Mouse (Mus musculus) myocyte (in vitro differentiated cells): ENCODE results near the gene Duoxa2. TPM values are rescaled to one million over a fixed set of nuclear protein-coding genes. Genes with fewer than 3 reads are reported as not detected.

Experiments
- H3K27me3 ChIP-seq: one replicate; pipeline ENCODE4 v1.6.1; 2011; ENCODE audit not compliant: control insufficient read depth, insufficient read depth, insufficient read length
- H3K36me3 ChIP-seq: one replicate; pipeline ENCODE4 v1.6.1; 2011; ENCODE audit not compliant: control insufficient read depth, insufficient read depth
- H3K4me2 ChIP-seq: one replicate; pipeline ENCODE4 v1.6.1; 2011; ENCODE audit warnings: low read depth, control low read depth
- H3K4me3 ChIP-seq: one replicate; pipeline ENCODE4 v1.5.1; 2011; ENCODE audit warnings: mild to moderate bottlenecking, control low read depth, moderate library complexity
- H3K79me2 ChIP-seq: one replicate; pipeline ENCODE4 v1.6.1; 2011; ENCODE audit not compliant: control insufficient read depth, insufficient read depth
- H3ac ChIP-seq: one replicate; pipeline ENCODE4 v1.6.1; 2011; ENCODE audit not compliant: control insufficient read depth, insufficient read length
- CEBPB ChIP-seq: IDR thresholded peaks from 2 replicates; pipeline ENCODE4 v1.6.1; 2011; ENCODE audit warnings: mild to moderate bottlenecking, moderate library complexity; ENCODE audit not compliant: poor library complexity, insufficient read depth, severe bottlenecking
- E2F4 ChIP-seq: IDR thresholded peaks from one replicate; pipeline ENCODE4 v1.6.1; 2011; ENCODE audit warnings: mild to moderate bottlenecking, control low read depth, moderate library complexity; ENCODE audit not compliant: insufficient read depth
- MAX ChIP-seq: IDR thresholded peaks from one replicate; pipeline ENCODE4 v1.6.1; 2011; ENCODE audit warnings: low read depth, mild to moderate bottlenecking, control low read depth
- MYOD1 ChIP-seq, 3 experiments: IDR thresholded peaks; one replicate each; pipeline ENCODE4 v1.6.1; 2011; ENCODE audit warnings: control low read depth in 2 of 3, low read depth in 2 of 3, mild to moderate bottlenecking in 2 of 3, moderate library complexity in 1 of 3; ENCODE audit not compliant: insufficient read length in 2 of 3, control insufficient read depth in 1 of 3
- MYOG ChIP-seq, 3 experiments: IDR thresholded peaks; one replicate each; pipeline ENCODE4 v1.6.1; 2011; ENCODE audit warnings: control low read depth in 2 of 3, low read depth in 2 of 3, mild to moderate bottlenecking in 2 of 3; ENCODE audit not compliant: insufficient read length in 2 of 3, control insufficient read depth in 1 of 3, insufficient read depth in 1 of 3
- POLR2A ChIP-seq: IDR thresholded peaks from one replicate; pipeline ENCODE4 v1.6.1; 2011; ENCODE audit warnings: low read depth, mild to moderate bottlenecking, control low read depth, moderate library complexity; ENCODE audit not compliant: insufficient read length
- POLR2AphosphoS2 ChIP-seq: IDR thresholded peaks from one replicate; pipeline ENCODE4 v1.6.1; 2011; ENCODE audit warnings: low read depth, control low read depth; ENCODE audit not compliant: insufficient read length
- REST ChIP-seq: IDR thresholded peaks from one replicate; pipeline ENCODE4 v1.6.1; 2011; ENCODE audit warnings: mild to moderate bottlenecking, control low read depth, moderate library complexity; ENCODE audit not compliant: insufficient read depth, insufficient read length
- SRF ChIP-seq: IDR thresholded peaks from one replicate; pipeline ENCODE4 v1.6.1; 2011; ENCODE audit warnings: low read depth; ENCODE audit not compliant: control insufficient read depth, insufficient read length
- TCF12 ChIP-seq: IDR thresholded peaks from one replicate; pipeline ENCODE4 v1.6.1; 2011; ENCODE audit warnings: mild to moderate bottlenecking, control low read depth; ENCODE audit not compliant: poor library complexity, insufficient read depth, severe bottlenecking
- TCF3 ChIP-seq: IDR thresholded peaks from one replicate; pipeline ENCODE4 v1.6.1; 2011; ENCODE audit warnings: low read depth, control low read depth; ENCODE audit not compliant: insufficient read length
- USF1 ChIP-seq: IDR thresholded peaks from one replicate; pipeline ENCODE4 v1.6.1; 2011; ENCODE audit warnings: low read depth, mild to moderate bottlenecking, control low read depth, moderate library complexity
- polyA plus RNA-seq: library from polyadenylated mRNA; unstranded; fragments of >200 nt; fragmentation: generic; extraction: Trizol; gene quantifications from one replicate; pipeline ENCODE4 v1.2.1, GENCODE M21; 2012; ENCODE audit warnings: missing spikeins

Gene Duoxa2
- polyA plus RNA-seq, 1 experiment, result not detected

GRCm38 (mm10) chr2:122298096-122298499, 602 bp upstream of the Duoxa2 start, which contains the start of gene Duox2:
Gene Duox2, minus strand, starts transcription at chr2:122298449.
- Histone ChIP-seq H3K4me3 (no peak within 1 kb of the TSS), H3K4me2 (peak within 1 kb of the TSS; percentile 67), H3K36me3 (no peaks in the 10 kb centered on the region), H3K27me3 (peaks cover 13% of the 10 kb centered on the region), H3K79me2 (no peaks in the 10 kb centered on the region), H3ac (no peak within 1 kb of the TSS)
- no peak for TF ChIP-seq CEBPB

GRCm38 (mm10) chr2:122299911-122300655, 1.4 kb downstream of the Duoxa2 start:
- peaks cover 13% of the 10 kb centered on the region for H3K27me3 ChIP-seq
- TF ChIP-seq MYOD1 (IDR thresholded peaks at IDR 0.05; ENCODE audit: control insufficient read depth in 1 of 3, insufficient read length in 2 of 3, low read depth in 2 of 3), result no peak
- TF ChIP-seq TCF3, result no peak
- no peak for TF ChIP-seq CEBPB
- no peak for TF ChIP-seq E2F4
- no peak for TF ChIP-seq REST
- TF ChIP-seq USF1, result no peak
- TF ChIP-seq POLR2A, result no peak
- no peak for TF ChIP-seq SRF
- TF ChIP-seq POLR2AphosphoS2, result no peak
- no peak for TF ChIP-seq TCF12
- TF ChIP-seq MYOG (IDR thresholded peaks at IDR 0.05; ENCODE audit: control insufficient read depth in 1 of 3, insufficient read depth in 1 of 3, insufficient read length in 2 of 3, low read depth in 2 of 3), result no peak
- no peak for TF ChIP-seq MAX
- H3K4me3 ChIP-seq, result no peak overlapping the region
- no peaks in the 10 kb centered on the region for H3K36me3 ChIP-seq
- H3K79me2 ChIP-seq, result no peaks in the 10 kb centered on the region
- H3K4me2 ChIP-seq, result no peak overlapping the region
- H3ac ChIP-seq, result no peak overlapping the region

- Histone ChIP-seq H3K79me2 (no peaks in the 10 kb centered on the region), H3K4me2 (no peak overlapping the region), H3K36me3 (no peaks in the 10 kb centered on the region), H3ac (no peak overlapping the region), H3K27me3 (peaks cover 13% of the 10 kb centered on the region), H3K4me3 (no peak overlapping the region)
- no peak for TF ChIP-seq MAX
- TF ChIP-seq POLR2A, result no peak
- no peak for TF ChIP-seq CEBPB
- no peak for TF ChIP-seq E2F4
- no peak for TF ChIP-seq TCF3
These were observed 1.9 kb downstream of the Duoxa2 start for GRCm38 (mm10) chr2:122300656-122301020.

- TF ChIP-seq REST (no peak), SRF (no peak), POLR2AphosphoS2 (no peak), POLR2A (no peak)
- no peak overlapping the region for H3ac ChIP-seq
- H3K36me3 ChIP-seq, result no peaks in the 10 kb centered on the region
- H3K79me2 ChIP-seq, result no peaks in the 10 kb centered on the region
- H3K4me2 ChIP-seq, result no peak overlapping the region
- H3K27me3 ChIP-seq, result peaks cover 13% of the 10 kb centered on the region
- H3K4me3 ChIP-seq, result no peak overlapping the region
These were observed 2.6 kb downstream of the Duoxa2 start for GRCm38 (mm10) chr2:122301081-122301920.

GRCm38 (mm10) chr2:122301921-122302573, 3.3 kb downstream of the Duoxa2 start:
- Histone ChIP-seq H3K79me2 (no peaks in the 10 kb centered on the region), H3ac (no peak overlapping the region), H3K4me2 (no peak overlapping the region), H3K27me3 (peaks cover 11% of the 10 kb centered on the region), H3K4me3 (no peak overlapping the region), H3K36me3 (no peaks in the 10 kb centered on the region)
- no peak for TF ChIP-seq SRF
- TF ChIP-seq E2F4, result no peak
- TF ChIP-seq USF1, result no peak
- TF ChIP-seq POLR2A, result no peak
- TF ChIP-seq CEBPB, result no peak
- TF ChIP-seq MYOD1 (IDR thresholded peaks at IDR 0.05; ENCODE audit: control insufficient read depth in 1 of 3, insufficient read length in 2 of 3, low read depth in 2 of 3), result no peak
- TF ChIP-seq REST, result no peak
- TF ChIP-seq TCF12, result no peak
- no peak for TF ChIP-seq TCF3
- TF ChIP-seq MYOG (IDR thresholded peaks at IDR 0.05; ENCODE audit: control insufficient read depth in 1 of 3, insufficient read depth in 1 of 3, insufficient read length in 2 of 3, low read depth in 2 of 3), result no peak
- TF ChIP-seq POLR2AphosphoS2, result no peak
- TF ChIP-seq MAX, result no peak
